Mouse (Mus musculus) lung, postnatal 36 days (tissue): Measurements from ENCODE around the gene Nfib.

Experiments used
- DNase-seq: peaks from one replicate; pipeline ENCODE4 v3.0.0; 2022; ENCODE audit warnings: mixed read lengths

The Nfib gene

DNA sequence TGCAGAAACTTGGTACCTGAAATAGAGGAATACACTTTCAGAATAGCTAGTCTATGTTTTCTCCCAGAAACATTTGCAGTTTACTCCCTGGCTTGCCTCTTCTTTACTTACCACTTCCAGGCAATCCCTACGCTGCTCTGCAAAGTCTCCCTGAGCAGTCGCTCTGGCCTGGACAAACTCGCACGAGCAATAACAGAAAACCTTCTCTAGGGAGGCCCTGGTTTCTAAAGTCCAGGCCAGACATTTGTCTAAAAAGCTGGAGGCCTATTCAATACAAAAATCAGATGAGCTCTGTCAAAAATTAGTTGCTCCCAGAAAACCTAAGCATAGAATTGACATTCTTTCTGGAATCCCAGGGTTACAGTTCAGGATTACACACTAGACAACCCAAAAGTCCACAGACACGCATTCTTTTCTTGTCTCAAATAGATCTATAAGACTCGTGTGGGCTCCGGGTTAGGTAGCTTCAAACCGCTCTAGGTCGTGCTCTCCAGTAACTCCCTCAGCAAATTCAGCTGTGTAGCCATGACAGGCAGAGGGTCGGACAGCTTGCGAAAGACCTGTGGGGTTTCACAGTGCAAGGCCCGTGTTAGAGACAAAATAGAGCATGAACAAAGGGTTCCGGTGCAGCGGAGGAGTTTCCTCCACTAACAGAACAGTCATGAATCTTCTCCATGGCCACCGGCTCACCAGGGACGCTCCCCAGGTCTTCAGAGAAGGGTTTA lies 118.2 kb downstream of the Nfib start:
- DNase-seq, result no peak

DNA sequence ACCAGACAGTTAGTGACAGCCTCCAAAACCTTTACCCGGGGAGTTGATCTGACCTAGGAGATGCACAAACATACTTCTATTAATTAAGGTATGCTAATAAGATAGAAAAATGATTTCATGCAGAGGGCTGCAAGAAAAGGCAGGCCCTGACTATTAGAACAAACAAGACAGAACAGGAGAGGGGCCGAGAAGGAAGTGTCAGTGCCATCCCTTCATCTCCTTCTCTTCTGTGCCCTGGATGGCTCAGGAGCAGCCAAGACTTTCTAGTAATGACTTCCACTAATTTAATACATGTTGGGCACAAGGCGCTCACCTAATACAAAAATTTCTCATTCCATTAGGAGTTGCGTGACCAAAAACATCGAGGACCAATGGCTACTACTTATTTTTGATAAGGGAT lies 118.9 kb downstream of the Nfib start:
- DNase-seq, result no peak

DNA sequence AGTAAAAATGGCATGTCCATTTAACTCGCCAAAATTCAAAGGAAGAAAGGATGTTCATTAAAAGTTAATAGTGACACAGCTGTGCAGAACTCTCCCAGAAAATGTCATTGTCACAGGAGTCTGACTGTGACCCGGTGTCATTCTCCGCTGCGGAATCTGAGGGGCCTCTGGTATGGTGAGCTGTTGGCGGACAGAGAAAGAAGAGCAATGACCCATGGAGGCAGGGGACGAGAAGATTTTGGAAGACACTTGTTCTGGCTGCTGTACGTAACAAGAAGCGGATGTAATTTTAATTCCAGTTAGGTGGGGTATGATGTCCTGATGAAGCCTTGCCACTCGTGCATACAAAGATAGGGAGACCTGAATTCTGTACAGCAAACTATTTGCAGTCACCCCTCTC lies 120.0 kb downstream of the Nfib start:
- no peak for DNase-seq

- no peak for DNase-seq
These were observed 120.5 kb downstream of the Nfib start for GRCm38 (mm10) chr4:82585056-82585455.

GRCm38 (mm10) chr4:82584548-82584947 lies 121.0 kb downstream of the Nfib start:
- DNase-seq, result no peak

DNA sequence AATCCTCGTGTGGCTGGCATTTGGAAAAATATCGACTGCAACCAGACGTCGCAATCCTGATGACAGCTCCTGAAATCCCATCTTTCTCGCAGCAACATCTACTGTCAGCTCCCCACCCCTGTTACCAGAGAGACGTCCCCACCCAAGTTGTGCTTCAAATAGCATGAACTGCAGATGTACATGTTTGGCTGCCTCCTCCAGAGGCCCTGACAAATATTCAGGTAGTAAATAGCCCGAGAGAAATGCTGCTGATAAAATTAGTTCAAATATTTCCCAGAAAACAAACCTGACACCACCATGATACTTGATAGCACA lies 132.3 kb downstream of the Nfib start:
- DNase-seq, result no peak

DNA sequence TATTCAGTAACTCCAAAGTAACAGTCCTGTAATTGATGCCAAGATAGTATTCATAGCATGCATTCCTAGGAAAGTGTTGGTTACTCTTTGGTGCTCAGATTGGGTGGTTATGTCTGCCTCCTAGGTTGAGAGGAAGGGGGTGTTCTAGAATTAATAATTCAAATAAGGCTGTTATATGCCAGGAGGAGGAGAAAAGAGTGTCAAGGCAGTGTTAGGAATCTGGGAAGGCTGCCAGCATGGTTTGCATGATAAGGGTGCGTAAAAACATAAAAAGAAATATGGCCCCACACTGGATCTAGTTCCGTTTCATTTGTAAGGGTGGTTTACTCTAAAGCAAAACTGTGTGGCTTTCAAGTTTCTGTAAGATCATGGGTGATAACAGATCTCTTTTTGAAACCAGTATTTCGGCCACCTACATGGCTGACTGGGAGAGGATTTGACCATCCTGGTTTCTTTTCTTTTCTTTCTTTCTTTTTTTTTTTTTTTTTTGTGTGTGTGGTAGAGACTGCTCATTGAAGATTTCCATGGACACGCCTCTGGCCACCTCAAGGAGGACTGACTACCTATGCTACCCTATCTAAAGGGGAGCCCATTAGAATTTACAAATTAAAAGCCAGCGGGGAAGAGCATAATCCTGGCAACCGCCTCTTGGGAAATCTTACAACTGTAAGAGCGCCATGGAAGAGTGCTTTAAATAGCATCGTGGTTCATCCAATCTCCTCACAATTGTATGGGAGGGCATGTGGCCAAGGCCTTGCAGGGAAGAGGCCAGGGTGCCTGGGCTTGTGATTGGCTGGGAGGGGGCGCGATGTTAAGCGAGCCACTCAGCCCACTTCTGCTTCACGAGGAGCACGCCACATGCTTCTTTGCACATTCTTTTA lies 132.9 kb downstream of the Nfib start:
- no peak for DNase-seq

- no peak for DNase-seq
These were observed 146.7 kb downstream of the Nfib start for GRCm38 (mm10) chr4:82558816-82559215.

DNA sequence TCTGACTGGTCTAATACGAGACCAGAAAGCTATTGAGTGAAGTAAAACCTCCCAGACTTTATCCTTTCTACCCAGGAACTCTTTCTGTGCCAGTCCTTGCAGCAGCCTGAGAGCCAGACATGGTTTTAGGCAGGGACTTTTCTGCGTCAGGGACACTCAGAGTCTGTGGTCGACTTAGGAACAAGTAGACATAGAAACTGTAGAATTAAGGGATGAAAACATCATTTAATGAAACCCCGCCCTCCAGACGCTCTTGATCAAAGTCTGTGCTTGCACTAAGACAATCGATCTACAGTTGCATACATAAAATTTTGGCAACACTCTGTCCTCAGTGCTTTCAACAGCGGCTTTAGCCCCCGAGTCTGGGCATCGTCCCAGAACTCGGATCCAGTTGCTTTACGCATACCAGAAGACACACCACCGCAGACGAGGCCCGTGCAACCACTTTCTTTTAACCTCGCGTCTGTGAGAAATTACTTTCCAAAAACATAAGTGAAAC lies 149.8 kb downstream of the Nfib start:
- DNase-seq, result no peak

DNA sequence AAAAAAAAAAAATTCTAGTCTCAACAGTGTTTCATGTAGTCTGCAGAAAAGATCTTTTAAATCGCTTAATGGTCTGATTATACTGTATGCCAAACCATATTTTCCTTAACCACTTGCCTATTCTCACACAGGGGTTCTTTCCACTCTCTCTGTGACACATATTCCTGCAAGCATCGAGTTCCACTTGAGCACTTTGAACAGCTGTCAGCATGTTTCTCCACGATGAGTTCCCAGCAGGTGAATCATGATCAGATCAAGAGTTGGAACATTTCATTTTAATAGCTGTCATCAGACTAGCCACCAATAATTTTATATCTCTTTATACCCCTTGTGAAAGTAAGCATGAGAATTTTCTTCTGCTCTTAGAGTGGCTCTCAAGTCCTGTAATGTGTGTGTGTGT lies 151.9 kb downstream of the Nfib start:
- DNase-seq, result no peak

DNA sequence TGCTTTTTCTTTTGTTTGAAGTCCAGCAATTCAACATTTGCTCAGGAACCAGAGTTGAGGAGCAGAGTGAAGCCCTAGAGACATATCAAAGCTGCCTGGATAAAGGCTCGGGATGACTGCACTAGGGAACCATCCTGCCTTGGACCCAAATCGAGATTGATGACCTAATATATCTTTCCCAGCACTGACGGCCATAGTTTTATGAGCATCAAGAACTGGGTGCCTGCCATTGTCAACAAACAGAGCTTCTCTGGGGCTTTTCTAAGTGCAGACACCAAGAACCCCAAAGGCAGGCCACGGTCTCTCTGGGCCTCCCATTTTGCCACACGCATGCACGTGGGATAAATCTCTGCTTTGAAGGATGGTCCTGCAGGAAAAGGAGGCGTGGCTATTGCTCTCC lies 153.3 kb downstream of the Nfib start:
- no peak for DNase-seq

GRCm38 (mm10) chr4:82549762-82550380 lies 155.7 kb downstream of the Nfib start:
- no peak for DNase-seq

DNA sequence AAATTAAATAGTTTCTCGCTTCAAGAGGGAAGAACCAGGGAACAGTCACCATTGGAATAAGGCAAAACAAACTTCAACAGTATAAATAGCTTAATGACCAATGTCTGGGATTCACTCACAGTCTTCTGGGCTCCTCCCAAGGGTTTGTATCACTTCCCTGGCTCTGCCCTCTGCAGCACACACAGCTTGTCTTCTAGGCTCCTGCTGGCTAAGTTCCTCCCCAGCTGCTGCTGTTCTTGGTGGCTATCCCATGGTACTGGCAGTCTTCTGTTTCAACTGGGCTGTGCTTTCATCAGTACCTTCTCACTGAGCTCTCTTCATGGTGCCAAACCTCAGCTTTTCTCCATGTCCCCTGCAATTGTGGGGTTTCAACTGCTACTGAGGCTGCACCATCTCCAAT lies 157.3 kb downstream of the Nfib start:
- no peak for DNase-seq

- DNase-seq, result no peak
These were observed 161.6 kb downstream of the Nfib start for GRCm38 (mm10) chr4:82543936-82544335.

DNA sequence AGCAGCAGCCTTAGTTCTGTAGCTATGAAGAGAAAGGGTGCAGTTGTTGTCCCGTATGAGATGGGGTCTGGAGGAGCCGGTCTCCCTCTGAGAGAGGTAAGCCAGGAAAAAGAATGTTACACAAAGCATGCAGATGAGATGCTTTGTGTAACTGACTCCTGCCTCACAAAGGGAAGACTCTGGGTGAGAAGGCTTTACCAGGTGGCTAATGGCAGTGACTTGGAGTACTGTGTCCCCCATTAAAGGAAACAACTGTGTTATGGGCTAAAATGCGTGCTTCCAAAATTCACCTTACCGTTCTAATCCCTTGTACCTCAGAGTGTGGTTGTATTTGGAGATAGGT lies 162.2 kb downstream of the Nfib start:
- DNase-seq, result no peak

GRCm38 (mm10) chr4:82542656-82543397 lies 162.7 kb downstream of the Nfib start:
- DNase-seq, result no peak

- peak; percentile 96 for DNase-seq
These were observed 163.5 kb downstream of the Nfib start for GRCm38 (mm10) chr4:82541894-82542510.

DNA sequence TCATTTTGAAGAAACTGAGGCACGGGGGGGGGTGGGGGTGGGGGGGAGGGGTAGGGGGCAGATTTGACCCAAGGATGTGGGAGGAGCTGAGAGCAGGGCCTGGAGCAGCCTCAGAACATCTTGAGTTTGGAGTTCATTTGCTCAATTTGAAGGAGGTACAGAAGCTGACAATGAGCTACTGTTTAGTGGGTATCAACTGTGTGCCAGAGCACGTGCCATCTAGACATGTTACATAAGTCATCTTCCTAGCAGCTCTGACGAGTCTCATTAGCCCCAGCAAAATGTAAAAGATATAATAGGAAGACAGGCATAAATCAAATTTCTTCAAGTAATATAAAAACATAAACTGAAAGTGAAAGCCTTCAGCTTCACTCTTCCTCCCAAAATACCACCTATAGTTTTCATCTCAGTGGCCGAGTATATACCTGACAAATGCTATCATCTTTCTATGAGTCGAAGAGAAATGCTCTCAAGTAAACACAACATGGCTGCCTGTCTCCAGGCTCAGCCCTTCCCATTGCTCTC lies 165.0 kb downstream of the Nfib start:
- no peak for DNase-seq

DNA sequence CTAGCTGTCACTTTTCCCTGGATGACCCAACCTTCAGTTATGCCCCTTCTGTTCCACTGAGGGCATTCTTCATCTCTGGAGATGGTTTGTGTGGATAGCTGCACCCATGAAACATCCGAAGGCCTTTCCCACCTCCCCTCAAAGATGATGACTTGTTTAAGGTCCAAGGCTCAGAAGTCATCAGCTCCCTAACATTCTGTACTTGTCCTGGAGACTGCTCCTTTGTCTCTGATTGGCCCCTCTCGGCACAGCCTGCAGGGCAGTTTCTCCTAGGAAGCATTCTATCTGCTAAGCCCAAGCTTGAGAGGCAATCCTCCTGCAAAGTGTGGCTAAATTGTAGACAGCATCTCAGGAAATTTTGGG lies 165.5 kb downstream of the Nfib start:
- no peak for DNase-seq

DNA sequence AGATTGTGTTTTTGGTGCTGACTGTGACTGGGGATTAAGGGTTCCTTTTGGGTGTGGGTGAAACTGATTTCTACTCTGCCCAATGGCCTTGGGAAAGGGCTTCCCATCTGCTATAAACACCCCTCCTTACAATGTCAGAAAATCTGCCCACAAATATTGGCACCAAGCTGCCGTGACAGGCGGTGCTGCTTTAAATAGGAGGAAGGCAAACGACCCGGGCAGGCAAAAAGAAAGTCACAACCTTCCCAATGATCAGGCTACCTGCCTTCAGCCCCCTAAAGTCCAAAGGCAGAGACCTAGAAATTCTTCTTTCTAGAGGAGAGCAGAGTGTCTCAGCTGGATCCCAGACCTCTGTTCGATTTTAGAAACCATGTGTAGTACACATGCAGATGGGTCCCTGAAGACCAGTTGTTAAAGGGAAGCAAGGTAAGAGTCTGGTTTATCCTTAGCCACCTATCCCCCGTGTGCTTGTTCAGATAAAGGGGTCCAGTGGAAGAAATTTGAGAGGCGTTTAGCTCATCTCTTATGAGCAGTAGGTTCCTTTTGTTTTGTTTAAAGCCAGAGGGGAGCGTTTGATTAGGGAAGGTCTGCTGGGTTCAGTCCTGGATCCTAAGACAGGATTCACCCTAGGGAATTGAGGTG lies 166.0 kb downstream of the Nfib start:
- no peak for DNase-seq

GRCm38 (mm10) chr4:82538815-82539214 lies 166.7 kb downstream of the Nfib start:
- DNase-seq, result no peak
